Mouse (Mus musculus) c-Kit-positive CD71-positive TER-119-positive erythroid progenitor cells, embryonic 14.5 days (primary cell): ENCODE results near the gene Cldn6.

Source experiments
- DNase-seq: peaks from one replicate; pipeline ENCODE4 v3.0.0-alpha.2; 2013; ENCODE audit warnings: low spot score

Cldn6 gene

DNA sequence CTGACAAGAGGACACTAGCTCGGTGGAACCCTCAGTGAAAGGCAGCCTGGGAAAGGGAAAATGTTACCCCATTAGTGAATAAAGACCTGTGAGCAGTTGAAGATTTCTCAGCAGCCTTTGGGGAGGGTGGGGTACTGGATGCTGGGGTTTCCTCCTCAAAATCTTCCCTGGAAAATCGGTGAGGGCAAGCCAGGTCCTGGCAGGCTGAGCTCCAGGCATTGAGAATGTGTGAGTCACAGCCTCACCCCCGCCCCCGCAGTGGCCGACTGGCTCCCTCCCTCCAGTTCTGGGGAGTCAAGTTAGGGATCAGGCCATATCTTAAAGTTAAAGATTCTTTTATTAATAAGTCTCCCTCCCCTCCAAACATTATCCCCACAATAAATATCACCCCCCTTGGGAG is 3.9 kb upstream of the Cldn6 start:
- no peak for DNase-seq

DNA sequence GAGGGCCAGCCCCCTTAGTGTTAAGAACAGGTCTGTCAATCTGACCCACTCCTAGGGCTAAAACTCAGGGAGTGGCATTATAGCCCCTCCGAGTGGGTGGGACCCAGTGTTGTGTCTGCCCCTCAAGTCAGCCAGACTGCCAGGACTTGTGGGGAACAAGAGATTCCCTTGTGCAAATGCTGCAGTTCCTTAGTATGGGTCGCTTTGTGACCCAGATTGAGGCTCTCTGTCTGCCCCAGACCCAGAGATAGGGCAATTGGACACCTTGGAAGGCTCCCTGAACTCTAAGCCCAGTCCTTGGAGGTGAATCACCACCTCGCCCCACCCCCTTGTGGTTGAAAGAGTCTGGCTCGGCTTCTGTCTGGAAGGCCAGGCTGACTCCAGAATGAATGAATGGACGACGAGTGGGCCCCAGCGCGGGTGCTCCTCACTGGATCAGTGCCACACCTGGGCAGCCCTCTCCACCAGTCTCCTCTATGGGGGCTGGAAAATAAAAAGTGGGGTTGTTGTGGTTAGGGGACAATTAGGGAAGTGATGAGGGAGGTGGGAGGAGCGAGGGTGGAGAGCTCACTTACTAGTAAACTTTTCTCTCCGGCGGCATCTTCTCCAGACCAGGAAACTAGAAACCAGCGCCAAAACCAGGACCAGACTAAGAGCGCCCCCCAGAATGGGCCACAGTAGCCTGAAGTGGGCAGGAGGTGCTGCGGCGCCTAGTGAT is 3.3 kb upstream of the Cldn6 start:
- DNase-seq: peak; percentile 56

DNA sequence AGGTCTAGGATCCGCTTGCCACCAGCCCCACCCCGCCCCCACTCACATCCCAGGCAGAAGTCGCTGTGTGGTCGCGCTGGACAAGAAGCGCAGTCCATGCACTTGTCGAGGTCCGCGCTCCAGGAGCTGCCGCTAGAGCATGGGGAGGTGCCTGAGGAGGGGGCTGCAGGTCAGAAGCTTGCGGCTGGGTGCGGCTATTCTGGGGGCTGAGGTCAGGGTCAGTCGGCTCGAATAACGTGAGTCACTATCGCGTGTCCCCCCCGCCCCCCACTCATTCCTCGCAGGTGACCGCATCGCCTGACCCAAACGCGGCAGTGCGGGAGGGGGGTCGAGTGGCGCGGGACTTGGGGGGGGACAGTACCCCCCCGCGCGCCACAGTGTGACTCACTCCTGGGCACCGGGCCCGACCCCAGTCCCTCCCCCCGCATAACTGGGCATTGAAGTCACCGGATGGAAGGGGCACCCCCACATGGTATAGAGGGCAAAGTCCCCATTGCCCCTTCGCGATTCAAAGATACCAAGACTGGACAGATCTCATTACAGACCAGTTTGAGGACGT is 2.5 kb upstream of the Cldn6 start:
- no peak for DNase-seq

DNA sequence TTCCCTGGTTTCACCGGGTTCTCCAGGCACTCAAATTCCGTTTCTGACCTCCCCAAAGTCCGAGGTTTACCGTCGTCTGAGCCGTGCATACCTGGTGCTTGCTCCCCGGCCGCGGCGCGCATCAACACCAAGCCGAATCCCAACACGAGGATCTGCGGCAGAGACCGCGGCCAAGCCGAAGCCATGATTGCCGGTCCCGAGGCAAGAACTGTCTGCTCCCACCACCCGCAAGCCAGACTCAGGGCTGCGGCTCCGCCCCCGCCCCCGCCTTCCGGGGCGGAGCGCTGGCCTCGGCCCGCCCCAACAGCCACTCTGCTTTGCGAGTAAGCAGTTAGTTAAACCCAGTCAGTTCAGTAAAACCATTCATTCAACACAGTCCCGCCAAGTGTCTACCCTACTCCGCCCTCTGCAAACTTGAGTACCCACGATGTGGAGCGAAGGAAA is 1.8 kb upstream of the Cldn6 start, which contains the start of gene Tnfrsf12a:
TSS of gene Tnfrsf12a (minus strand) at position 233 of the 444 bp plus-strand sequence.
- peak; percentile 74 for DNase-seq

DNA sequence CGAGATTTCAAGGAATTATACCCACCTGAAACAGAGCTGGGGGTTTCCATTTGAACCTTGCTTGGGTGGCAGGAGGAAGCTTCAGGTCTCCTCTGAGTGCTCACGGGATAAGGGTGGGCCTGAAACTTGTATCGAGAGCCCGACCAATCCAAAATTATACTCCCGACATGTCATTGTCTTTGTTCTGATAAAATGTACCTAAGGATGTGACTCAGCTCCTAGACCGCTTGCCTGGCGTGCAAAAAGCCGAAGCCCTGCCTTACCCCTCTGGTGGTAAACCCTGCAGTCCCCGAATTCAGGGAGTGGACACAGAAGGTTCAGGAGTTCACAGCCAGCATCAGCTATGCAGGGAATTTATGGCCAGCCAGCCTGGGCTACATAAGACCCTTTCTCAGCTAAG is 1.3 kb downstream of the Cldn6 start:
- no peak for DNase-seq

DNA sequence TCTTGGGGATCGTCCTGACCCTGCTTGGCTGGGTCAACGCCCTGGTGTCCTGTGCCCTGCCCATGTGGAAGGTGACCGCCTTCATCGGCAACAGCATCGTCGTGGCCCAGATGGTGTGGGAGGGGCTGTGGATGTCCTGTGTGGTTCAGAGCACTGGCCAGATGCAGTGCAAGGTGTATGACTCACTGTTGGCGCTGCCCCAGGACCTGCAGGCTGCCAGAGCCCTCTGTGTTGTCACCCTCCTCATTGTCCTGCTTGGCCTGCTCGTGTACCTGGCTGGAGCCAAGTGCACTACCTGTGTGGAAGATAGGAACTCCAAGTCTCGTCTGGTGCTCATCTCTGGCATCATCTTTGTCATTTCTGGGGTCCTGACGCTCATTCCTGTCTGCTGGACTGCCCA is 2.0 kb downstream of the Cldn6 start:
- no peak for DNase-seq

DNA sequence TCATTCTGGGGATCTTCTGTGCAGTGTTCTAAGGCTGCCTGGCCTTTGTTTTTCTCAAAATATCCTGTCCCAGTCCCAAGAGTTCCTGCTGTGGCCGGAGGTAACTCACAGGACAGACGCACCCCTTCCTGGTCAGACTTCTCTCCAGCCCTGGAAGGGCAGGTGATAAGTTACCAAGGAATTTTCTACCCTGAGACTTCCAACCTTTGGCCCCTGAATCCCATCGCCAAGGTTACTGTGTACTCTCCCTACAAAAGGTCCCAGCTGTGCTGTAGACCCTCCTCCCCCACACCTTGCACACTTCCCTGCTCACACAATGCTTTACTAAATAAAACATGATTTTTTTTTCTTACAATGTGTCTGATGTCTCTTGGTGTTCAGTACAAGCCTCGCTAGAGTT is 3.0 kb downstream of the Cldn6 start:
- DNase-seq: no peak

DNA sequence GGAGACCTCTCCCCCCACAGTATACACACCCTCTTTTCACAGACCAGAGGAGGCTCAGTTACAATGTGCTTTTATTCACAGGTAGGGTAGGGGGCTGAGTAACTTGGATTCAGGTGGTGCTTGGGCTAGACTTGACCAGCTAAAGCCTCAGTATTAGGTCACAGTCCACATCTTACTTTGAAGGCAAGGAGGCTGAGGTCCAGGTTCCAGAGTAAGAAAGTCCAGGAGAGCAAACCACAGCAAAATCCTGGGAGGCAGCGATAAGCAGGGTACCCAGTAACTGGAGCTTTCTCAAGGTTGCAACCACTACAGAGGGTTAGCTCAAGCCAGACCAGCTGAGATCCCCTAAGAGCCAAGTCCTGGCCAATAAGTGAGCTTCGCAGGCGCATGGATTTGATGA is 3.5 kb downstream of the Cldn6 start:
- DNase-seq: no peak

DNA sequence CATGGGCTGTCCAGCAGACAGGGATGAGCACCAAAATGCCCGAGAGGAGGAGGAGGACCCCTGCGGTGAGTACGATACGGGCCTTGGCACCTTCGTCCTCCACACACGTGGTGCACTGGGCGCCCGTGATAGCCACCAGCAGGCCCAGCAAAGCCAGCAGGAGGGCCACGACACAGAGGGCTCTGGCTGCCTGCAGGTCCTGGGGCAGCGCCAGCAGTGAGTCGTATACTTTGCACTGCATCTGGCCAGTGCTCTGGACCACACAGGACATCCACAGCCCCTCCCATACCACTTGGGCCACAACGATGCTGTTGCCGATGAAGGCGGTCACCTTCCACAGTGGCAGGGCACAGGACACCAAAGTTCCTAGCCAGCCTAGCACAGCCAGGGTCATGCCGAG is 4.2 kb downstream of the Cldn6 start:
- no peak for DNase-seq

DNA sequence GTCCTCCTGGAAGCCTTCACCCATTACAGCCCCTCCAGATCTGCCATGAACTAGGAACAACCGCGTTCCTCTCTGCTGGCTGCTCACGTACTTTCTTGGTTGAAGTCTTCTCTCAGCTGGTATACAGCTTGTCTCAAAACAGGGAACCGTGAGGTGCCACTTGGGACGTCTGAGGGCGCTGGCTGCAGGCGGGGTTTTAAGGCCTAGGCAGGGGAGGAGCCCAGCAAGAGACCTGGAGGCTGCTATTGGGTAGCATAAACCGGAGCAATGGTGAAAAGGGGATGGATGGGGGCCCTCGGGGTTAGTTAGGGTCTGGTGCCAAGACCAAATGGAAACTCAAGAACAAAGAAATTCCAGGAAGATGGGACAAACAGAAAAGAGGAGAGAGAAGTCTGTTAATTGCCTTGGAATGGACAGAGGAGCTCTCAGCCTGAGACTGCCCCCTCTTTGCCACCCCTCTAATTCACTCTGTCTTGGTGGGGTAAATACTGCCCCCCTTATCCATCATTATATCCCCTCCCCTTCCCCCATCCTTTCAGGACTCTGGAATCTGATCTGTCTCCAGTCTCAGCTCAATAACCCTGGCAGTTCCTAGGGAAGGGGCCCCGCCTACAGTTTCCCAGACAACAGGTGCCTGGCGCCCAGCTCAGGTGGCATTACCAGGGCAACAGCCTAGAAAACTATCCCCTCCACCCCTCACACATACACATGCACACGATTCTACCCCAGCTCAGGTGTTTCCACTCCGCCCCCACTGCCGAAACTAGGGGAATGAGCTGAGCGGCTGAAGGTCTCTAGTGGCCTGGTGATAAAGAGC is 5.0 kb downstream of the Cldn6 start, which contains the start of gene Cldn9:
TSS of gene Cldn9 (minus strand) at position 171 of the 817 bp plus-strand sequence.
- DNase-seq: no peak

DNA sequence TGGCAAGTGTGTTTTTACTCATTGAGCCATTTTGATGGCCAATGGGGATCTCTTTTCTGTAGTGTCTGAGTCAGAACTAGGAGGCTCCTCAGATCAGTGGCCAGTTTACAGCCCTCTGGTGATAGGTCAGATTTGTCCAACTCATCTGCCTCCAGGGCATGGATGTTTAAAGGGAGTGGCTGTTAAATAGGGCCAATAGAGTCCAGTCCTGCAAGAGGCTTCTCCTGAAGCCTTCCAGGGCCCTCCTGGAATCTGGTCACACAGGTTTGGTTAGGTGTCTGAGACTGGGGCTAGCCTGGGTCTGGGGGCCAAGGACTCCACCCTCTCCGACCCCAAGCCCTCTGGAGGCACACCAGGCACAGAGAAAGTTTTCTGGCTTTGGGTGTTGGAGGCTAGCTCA is 15.4 kb downstream of the Cldn6 start:
- DNase-seq: no peak

DNA sequence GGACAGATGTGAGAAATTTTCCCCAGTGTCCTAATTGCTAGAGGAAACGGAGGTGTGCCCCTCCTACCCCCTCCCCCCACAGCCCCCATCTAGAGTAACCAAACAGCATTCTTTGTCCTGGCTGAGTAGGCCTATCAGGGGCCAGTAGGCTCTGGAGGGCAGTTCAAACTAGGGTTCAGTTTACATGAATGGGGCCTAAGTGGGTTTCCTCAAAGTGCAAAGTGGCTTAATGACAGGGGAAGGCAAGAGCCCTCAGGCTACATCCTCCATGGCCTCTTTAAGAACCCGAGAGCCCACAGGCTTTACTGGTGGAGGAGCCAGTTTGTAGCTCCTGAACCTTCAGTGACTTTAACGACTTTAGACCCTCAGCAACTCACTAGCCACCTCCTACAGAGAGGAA is 16.8 kb downstream of the Cldn6 start:
- no peak for DNase-seq

DNA sequence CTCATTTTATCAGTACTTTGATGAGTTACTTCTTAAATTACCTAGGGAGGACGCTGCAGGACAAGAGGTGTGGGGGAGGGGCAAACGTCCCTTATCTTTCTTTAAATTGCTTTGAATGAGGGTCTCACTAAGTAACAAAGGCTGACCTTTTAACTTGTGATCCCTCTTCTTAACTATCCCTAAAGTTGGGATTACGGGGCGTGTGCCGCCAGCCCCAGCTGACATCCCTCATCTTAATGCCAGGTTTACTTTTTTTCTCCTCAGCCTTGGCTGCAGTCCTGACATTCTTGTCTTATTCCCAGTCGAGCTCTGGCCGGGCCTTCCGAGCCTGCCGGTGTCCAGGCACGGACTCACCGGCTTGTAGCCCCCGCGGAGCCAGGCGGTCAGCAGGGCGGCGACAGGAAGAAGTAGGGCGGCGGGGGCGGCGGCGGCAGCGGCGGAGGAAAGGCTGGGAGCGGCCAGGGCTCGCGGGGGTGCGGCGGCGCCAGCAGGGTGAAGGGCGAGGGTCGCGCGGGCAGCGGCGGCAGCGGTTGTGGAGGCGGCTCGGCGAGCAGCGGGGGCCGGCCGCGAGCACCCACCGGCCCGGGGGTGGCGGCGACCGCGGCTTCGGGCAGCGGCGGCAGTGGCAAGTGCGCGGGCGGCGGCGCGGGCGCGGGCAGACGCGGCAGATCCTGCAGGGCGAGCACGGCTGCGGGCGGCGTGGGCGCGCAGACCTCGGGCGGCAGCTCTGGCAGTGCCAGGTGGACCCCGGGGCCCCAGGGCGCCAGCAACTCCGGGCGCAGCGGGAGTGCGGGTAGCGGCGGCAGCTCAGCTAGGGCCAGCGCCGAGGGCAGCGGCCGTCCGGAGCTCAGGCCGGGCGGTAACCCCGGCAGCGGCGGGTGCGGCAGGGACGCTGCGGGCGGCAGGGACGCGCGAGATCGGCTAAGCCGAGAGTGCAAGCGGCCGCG is 20.4 kb downstream of the Cldn6 start:
- DNase-seq: no peak

DNA sequence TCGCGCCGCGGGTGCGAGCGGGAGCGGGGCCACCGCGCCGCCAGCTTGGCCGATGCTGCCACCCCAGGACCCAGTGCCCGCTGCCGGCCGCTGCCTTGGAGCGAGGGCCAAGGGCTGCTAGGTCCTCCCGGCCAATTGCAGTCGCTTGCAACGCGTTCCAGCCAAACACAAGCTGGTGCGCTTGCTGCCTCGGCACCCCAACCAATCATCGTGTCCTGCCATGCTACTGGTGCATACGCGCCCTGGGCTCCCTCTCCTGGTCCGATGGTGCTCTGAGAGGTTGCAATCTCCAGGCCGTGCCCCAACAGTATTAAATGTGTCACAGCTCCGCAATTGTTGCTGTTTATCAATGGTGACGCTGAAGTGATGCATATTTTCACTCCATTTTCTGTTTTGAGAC is 21.0 kb downstream of the Cldn6 start:
- peak; percentile 75 for DNase-seq

DNA sequence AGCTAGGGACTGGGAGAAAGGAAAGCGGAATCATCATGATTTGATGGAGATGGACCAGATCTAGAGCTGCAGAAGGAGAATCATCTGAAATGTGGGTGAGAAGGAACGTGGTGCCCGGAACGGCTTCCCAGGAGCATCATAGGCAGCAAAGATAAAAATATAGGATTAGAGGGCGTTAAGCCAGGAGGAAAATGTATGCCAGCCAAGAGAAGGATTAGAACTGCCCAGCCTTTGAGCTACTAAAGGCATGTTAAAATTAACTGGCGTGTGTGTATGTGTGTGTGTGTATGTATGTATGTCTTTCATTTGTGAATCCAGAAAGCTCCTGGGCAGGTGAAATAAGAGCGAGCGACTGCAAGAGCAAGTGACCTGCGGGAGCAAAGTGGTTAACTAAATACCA is 24.3 kb downstream of the Cldn6 start:
- DNase-seq: no peak

DNA sequence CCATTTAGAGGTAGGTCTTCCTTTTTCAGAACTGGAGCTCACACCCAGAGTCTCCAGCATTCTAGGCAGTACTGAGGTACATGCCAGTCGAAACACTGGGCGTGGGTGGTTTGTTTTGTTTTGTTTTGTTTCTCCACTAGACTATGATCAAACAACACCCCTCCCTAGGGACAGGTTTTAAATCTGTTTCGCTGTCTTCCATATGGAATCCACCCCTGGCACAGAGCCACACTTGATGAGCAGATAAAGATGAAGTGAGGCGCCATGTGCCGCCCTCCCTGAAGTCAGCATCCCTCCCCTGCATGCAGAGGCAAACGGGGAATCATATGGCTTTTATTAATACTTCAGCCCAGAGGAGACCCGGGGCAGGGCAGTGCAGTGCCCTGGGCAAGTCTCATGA is 25.7 kb downstream of the Cldn6 start:
- no peak for DNase-seq

DNA sequence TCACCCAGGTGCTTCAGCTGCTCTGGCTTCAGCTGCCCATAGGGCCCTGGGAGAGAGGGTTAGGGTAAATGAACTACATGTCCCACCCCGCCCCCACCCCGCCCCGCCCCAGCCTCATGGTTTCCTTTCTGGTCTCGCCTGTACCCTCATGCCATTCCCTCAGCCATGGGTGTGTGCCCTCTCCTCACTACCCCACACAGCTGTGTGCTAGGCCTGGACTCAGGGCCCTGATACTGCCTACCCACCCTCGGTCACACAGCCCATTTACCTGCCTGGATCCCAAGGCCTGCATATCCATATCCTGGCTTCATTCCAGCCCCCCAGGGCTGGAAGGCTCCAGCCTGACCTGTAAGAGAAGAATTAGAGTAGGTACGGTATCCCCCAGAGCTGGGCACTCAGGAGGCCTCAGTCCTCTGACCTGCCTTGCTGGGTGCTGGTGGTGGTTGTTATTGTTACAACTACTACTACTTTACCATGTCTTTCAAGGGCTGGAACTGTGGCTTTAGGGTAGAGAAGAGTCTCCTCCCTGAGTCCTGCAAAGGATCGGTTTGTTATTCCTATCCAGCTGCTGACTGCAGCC is 26.6 kb downstream of the Cldn6 start:
- DNase-seq: no peak

DNA sequence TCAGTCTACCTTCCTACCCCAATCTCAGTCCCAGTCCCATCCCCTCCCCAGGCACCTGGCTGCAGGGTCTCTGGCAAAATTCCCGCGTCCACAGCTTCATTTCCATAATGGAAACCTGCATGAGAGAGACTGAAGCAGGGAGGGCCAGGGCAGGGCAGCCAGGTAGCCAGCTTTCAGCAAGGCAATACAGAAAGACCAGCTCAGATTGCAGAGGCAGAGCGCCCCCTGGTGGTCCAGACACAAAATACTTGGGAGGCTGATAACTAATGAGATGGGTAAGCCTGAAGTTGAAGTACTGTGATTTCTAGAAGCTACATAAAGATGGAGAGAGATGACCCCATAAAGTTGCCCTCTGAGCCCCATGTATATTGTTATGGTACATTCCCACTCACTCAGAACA is 27.2 kb downstream of the Cldn6 start:
- DNase-seq: peak; percentile 67

DNA sequence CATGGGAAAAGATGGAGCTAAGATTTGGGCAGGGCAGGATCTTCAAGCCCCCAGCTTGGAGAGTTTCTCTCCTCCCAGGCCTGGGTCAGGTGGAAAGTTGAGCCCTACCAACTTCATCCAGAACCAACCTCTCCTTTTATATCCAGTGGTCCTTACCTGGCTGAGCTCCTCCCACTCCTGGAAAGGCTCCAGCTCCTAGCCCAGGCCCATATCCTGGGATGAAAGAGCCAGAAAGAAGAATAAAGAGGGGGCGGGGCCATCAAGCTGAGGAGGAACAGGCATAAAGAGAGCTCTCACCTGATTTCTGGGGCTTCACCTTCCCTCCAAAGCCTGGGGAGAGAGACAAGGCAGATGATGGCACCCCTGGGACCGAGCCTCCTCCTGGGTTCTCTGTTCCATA is 38.0 kb downstream of the Cldn6 start:
- no peak for DNase-seq

DNA sequence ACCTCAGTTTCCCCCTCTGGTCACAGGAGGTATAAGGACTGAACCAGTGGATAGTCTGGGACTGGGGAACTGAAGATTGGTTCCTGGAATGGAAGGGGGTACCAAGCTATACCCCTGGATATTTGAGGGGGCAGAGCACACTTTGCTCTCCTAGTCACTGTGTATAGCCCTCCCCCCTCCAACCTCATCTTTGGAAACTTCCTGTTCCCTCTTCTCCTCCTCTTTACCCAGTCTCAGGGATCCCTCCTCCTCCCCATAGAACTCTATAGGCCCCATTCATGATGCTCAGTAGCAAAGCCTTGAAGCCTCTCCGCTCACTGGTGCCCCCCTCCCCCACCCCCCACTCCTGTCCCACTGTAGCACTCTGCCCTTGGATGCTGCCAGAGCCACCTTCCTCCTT is 40.4 kb downstream of the Cldn6 start:
- no peak for DNase-seq

DNA sequence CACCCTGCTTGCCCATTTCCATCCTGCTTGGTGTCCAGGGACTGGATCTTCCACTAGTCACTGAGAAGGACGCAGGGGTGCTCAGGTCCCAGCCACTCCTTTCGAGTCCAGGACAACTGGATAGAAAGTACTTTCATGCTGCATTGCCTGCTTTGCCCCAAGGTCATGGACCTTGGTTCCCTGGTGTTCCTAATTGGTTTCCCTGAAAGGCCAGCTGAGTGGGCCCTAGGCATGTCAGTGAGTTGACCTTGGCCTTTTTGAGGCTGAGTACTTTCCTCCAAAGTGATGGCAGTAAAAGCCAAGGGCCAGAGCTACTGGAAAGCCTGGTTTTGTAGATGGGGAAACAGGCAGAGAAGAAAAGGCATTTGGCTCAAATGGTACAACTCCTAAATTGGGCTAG is 42.8 kb downstream of the Cldn6 start:
- DNase-seq: no peak
